Mouse (Mus musculus) lung, postnatal 0 days (tissue): ENCODE results near the gene Phf21a. TPM values are rescaled to one million over a fixed set of nuclear protein-coding genes. Genes with fewer than 3 reads are reported as not detected.
A peak's percentile ranks its signal among the peaks of the same experiment; 100 is the strongest.
"Not testable (repeated sequence)": the region's sequence is repeated elsewhere in the genome, so short reads cannot be mapped to it uniquely, and the experiment has no call there.

Experiments
- ATAC-seq: fragments of 200-750 bp; cut with Nextera tagmentation; 2 replicates; pipeline ENCODE4 v1.8.0; 2017; ENCODE audit warnings: moderate library complexity
- DNase-seq: peaks from one replicate; pipeline ENCODE4 v3.0.0-alpha.2; 2016; ENCODE audit warnings: low spot score
- H3K27ac ChIP-seq: fragments of 300-500 bp; sonication (generic); 2 replicates; pipeline ENCODE4 v1.5.1; 2014; ENCODE audit warnings: antibody characterized with exemption, mild to moderate bottlenecking, low read length, mixed read lengths
- H3K27me3 ChIP-seq: fragments of 300-500 bp; sonication (generic); replicated peaks from 2 replicates; pipeline ENCODE4 v1.6.1; 2014; ENCODE audit warnings: low read length, mixed read lengths; ENCODE audit not compliant: insufficient read depth
- H3K36me3 ChIP-seq: fragments of 300-500 bp; sonication (generic); 2 replicates; pipeline ENCODE4 v1.6.1; 2014; ENCODE audit warnings: low read length, mixed read lengths; ENCODE audit not compliant: insufficient read depth
- H3K4me1 ChIP-seq: fragments of 300-500 bp; sonication (generic); 2 replicates; pipeline ENCODE4 v1.6.1; 2014; ENCODE audit warnings: antibody characterized with exemption, low read depth, low read length, mixed read lengths; ENCODE audit not compliant: insufficient read depth
- H3K4me2 ChIP-seq: fragments of 300-500 bp; sonication (generic); replicated peaks from 2 replicates; pipeline ENCODE4 v1.6.1; 2014; ENCODE audit warnings: low read depth, mild to moderate bottlenecking, low read length, moderate library complexity, mixed read lengths
- H3K4me3 ChIP-seq: fragments of 300-500 bp; sonication (generic); 2 replicates; pipeline ENCODE4 v1.5.1; 2014; ENCODE audit warnings: low read depth, low read length
- H3K9ac ChIP-seq: fragments of 300-500 bp; sonication (generic); replicated peaks from 2 replicates; pipeline ENCODE4 v1.6.1; 2014; ENCODE audit warnings: low read depth, mild to moderate bottlenecking
- H3K9me3 ChIP-seq: fragments of 300-500 bp; sonication (generic); 2 replicates; pipeline ENCODE4 v1.6.1; 2016; ENCODE audit warnings: low read length, mixed read lengths
- CTCF ChIP-seq: IDR thresholded peaks from 2 replicates; pipeline ENCODE4 v1.5.1; 2016; ENCODE audit warnings: antibody characterized with exemption, mild to moderate bottlenecking
- EP300 ChIP-seq: IDR thresholded peaks from 2 replicates; pipeline ENCODE4 v1.6.1; 2016; ENCODE audit warnings: antibody characterized with exemption, mild to moderate bottlenecking, control low read depth
- WGBS: fragments of 180-500 bp; shearing (Covaris S2); extraction: QIAGEN DNeasy Blood & Tissue Kit; methylation state at CpG from one replicate; pipeline ENCODE4 v1.1.7; 2014; 5-methylcytosine and 5-hydroxymethylcytosine counted together
- polyA plus RNA-seq: library from polyadenylated mRNA; unstranded; fragments of >200 nt; fragmentation: Nextera tagmentation; extraction: Ambion mirVana; gene quantifications from 2 replicates; pipeline ENCODE4 v1.2.1, GENCODE M21; 2015

Gene Phf21a
- polyA plus RNA-seq, 1 experiment from 2014 or later: 12.9 TPM

- H3K27me3 ChIP-seq: no peaks in the 10 kb centered on the region
Observed at GRCm38 (mm10) chr2:92392318-92393264, 299.7 kb downstream of the Phf21a start.

GRCm38 (mm10) chr2:92395535-92395934, 302.6 kb downstream of the Phf21a start:
- WGBS: 72% methylated on average over 3 of the region's 3 CpGs
- ATAC-seq: no peak
- no peaks in the 10 kb centered on the region for H3K4me1 ChIP-seq

More at GRCm38 (mm10) chr2:92392318-92393264, 299.7 kb downstream of the Phf21a start:
- Histone ChIP-seq H3K36me3 (no peaks in the 10 kb centered on the region), H3K9me3 (no peaks in the 10 kb centered on the region), H3K9ac (no peak overlapping the region), H3K4me2 (0 out of 2 replicates have a peak overlapping the region, but pooled peaks have one; percentile 28), H3K4me1 (0 out of 2 replicates have a peak, but pooled peaks cover 6% of the 10 kb centered on the region), H3K27ac (no peak overlapping the region), H3K4me3 (no peak overlapping the region)
- no peak for DNase-seq
- WGBS: 5% methylated on average over 26 of the region's 26 CpGs
- no peak for TF ChIP-seq CTCF
- ATAC-seq: no peak

DNA sequence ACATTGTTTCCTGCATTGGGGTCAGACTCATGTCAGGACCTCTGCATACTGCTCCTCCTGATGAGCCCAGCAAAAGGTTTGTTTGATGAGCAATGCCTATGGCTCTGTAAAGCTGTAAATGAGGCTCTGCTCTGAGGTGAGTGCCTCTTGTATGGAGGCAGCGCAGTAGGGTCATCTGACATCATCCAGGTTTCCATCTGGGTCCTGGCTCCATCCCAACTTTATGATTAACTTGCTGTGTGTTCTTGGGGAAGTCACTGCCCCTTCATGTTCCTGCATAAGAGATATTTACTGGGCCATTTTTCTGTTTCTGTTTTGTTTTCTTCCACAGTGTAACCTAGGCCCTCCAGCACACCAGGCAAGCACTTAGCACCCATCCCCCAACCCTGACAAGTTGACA, 304.5 kb downstream of the Phf21a start:
- Histone ChIP-seq H3K4me3 (no peak overlapping the region), H3K4me2 (no peak overlapping the region), H3K27ac (no peak overlapping the region), H3K4me1 (no peaks in the 10 kb centered on the region; the same call in 1 of the 2 replicates), H3K9ac (no peak overlapping the region), H3K36me3 (no peaks in the 10 kb centered on the region), H3K9me3 (no peaks in the 10 kb centered on the region), H3K27me3 (peaks cover 7% of the 10 kb centered on the region; the same call in 1 of the 2 replicates)
- TF ChIP-seq CTCF: no peak
- no peak for TF ChIP-seq EP300
- WGBS: 78% methylated on average over 1 of the region's 1 CpGs
- ATAC-seq: no peak
- DNase-seq: no peak

More at GRCm38 (mm10) chr2:92395535-92395934, 302.6 kb downstream of the Phf21a start:
- no peak overlapping the region for H3K9ac ChIP-seq
- DNase-seq: no peak
- H3K4me3 ChIP-seq: no peak overlapping the region
- no peak overlapping the region for H3K27ac ChIP-seq
- no peak overlapping the region for H3K4me2 ChIP-seq
- H3K9me3 ChIP-seq: no peaks in the 10 kb centered on the region
- no peaks in the 10 kb centered on the region for H3K36me3 ChIP-seq
- peaks cover 3% of the 10 kb centered on the region; the same call in 1 of the 2 replicates for H3K27me3 ChIP-seq
- no peak for TF ChIP-seq EP300

GRCm38 (mm10) chr2:92399877-92400276, 307.0 kb downstream of the Phf21a start:
- H3K36me3 ChIP-seq: peaks cover 11% of the 10 kb centered on the region; the same call in 1 of the 2 replicates
- H3K9ac ChIP-seq, H3K27ac ChIP-seq, ATAC-seq, H3K27me3 ChIP-seq, H3K4me3 ChIP-seq, H3K9me3 ChIP-seq, H3K4me1 ChIP-seq, H3K4me2 ChIP-seq, DNase-seq: not testable (repeated sequence)
- 100% methylated on average over 2 of the region's 4 CpGs for WGBS

- peaks cover 7% of the 10 kb centered on the region; the same call in 1 of the 2 replicates for H3K27me3 ChIP-seq
- WGBS: 4% methylated on average over 12 of the region's 22 CpGs
- no peak overlapping the region for H3K27ac ChIP-seq
- H3K4me3 ChIP-seq: peak overlapping the region; percentile 46
- peaks cover 17% of the 10 kb centered on the region for H3K36me3 ChIP-seq
- ATAC-seq (no peak), DNase-seq (no peak)
- H3K9me3 ChIP-seq: no peaks in the 10 kb centered on the region
- peak overlapping the region; percentile 85 for H3K4me2 ChIP-seq
- H3K4me1 ChIP-seq: no peaks in the 10 kb centered on the region; the same call in 1 of the 2 replicates
- peak overlapping the region; percentile 20; the same call in 1 of the 2 replicates for H3K9ac ChIP-seq
- TF ChIP-seq EP300 (no peak), CTCF (no peak)
Observed at GRCm38 (mm10) chr2:92400682-92401081, 307.8 kb downstream of the Phf21a start.

DNA sequence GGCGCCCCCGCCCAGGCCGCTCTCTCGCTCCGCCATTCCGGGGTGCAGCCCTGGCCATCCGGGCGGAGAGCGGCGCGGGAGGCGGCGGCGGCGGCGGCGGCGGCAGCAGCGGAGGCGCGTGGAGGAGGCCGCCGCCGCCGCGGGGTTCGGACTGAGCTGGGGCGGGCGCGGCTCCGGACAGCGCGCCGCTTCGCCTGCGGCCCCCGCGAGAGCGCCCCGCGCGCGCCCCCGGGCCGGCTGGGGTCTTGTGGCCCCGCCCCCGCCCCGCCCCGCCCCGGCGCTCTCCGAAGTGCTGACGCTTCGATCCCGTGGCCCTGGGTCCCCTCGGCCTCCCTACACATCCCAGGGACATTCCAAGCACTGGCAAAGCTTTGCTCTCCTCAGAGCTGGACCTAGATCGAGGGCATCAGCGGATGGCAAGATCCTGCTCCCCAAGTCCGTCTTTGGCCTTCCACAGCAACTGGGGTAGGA, 308.2 kb downstream of the Phf21a start, which contains the start of gene Mapk8ip1:
TSS of gene Mapk8ip1 (minus strand) at position 173 of the 471 bp plus-strand sequence.
- peak; percentile 28 for DNase-seq
- WGBS: 4% methylated on average over 21 of the region's 59 CpGs
- peak within 1 kb of the TSS; percentile 85 for H3K4me2 ChIP-seq

More for the DNA sequence above, 308.2 kb downstream of the Phf21a start, which contains the start of gene Mapk8ip1:
- H3K9me3 ChIP-seq: no peaks in the 10 kb centered on the region
- no peaks in the 10 kb centered on the region; the same call in 1 of the 2 replicates for H3K4me1 ChIP-seq
- H3K27me3 ChIP-seq: peaks cover 7% of the 10 kb centered on the region; the same call in 1 of the 2 replicates
- H3K36me3 ChIP-seq: peaks cover 21% of the 10 kb centered on the region
- peak; percentile 76 for ATAC-seq
- TF ChIP-seq EP300 (no peak), CTCF (no peak)
- H3K9ac ChIP-seq: peak within 1 kb of the TSS; percentile 20; the same call in 1 of the 2 replicates
- H3K27ac ChIP-seq: no peak within 1 kb of the TSS
- H3K4me3 ChIP-seq: peak within 1 kb of the TSS; percentile 46
